Mouse (Mus musculus) liver, postnatal 0 days (tissue): ENCODE measurements around the gene Mroh7.

ENCODE experiments used
- CTCF ChIP-seq: sonication (generic); IDR thresholded peaks from 2 replicates; pipeline ENCODE4 v1.5.1; 2016; ENCODE audit warnings: antibody characterized with exemption, low read depth
- EP300 ChIP-seq: IDR thresholded peaks from 2 replicates; pipeline ENCODE4 v1.6.1; 2016; ENCODE audit warnings: antibody characterized with exemption, low read depth, mild to moderate bottlenecking

GRCm38 (mm10) chr4:106747001-106747580 lies 16.4 kb upstream of the Mroh7 start:
- no peak for TF ChIP-seq CTCF
- TF ChIP-seq EP300: no peak
